Mouse (Mus musculus) forebrain, embryonic 10.5 days (tissue): ENCODE data around the gene Cldn13. TPM values are rescaled to one million over a fixed set of nuclear protein-coding genes. Genes with fewer than 3 reads are reported as not detected.

Experiments
- DNase-seq: peaks from one replicate; pipeline ENCODE4 v3.0.0-alpha.2; 2017; ENCODE audit warnings: low spot score; ENCODE audit errors: extremely low spot score
- H3K27ac ChIP-seq: fragments of 300-500 bp; sonication (generic); 2 replicates; pipeline ENCODE4 v1.5.1; 2016; ENCODE audit warnings: mild to moderate bottlenecking
- H3K27me3 ChIP-seq: fragments of 300-500 bp; sonication (generic); 2 replicates; pipeline ENCODE4 v1.6.1; 2016; ENCODE audit warnings: mild to moderate bottlenecking; ENCODE audit not compliant: poor library complexity, severe bottlenecking
- H3K36me3 ChIP-seq: fragments of 300-500 bp; sonication (generic); replicated peaks from 2 replicates; pipeline ENCODE4 v1.6.1; 2016; ENCODE audit warnings: mild to moderate bottlenecking, moderate library complexity
- H3K4me1 ChIP-seq: fragments of 300-500 bp; sonication (generic); 2 replicates; pipeline ENCODE4 v1.6.1; 2016
- H3K4me3 ChIP-seq: fragments of 300-500 bp; sonication (generic); 2 replicates; pipeline ENCODE4 v1.5.1; 2016; ENCODE audit warnings: mild to moderate bottlenecking, moderate library complexity
- H3K9me3 ChIP-seq: fragments of 300-500 bp; sonication (generic); 2 replicates; pipeline ENCODE4 v1.6.1; 2016; ENCODE audit warnings: mild to moderate bottlenecking, moderate library complexity
- whole genome bisulfite sequencing: fragments of 180-500 bp; shearing (Covaris S2); methylation state at CpG from one replicate; pipeline ENCODE4 v1.1.7; 2016; 5-methylcytosine and 5-hydroxymethylcytosine counted together
- polyA plus RNA-seq: library from polyadenylated mRNA; unstranded; fragments of >200 nt; fragmentation: Nextera tagmentation; extraction: Ambion mirVana; gene quantifications from 2 replicates; pipeline ENCODE4 v1.2.1, GENCODE M21; 2016

Gene Cldn13
- polyA plus RNA-seq, 1 experiment from 2014 or later = 4.9 TPM

- H3K9me3 ChIP-seq = peaks cover 6% of the 10 kb centered on the region
- WGBS = 69% methylated on average over 3 of the region's 3 CpGs
- no peaks in the 10 kb centered on the region; the same call in 1 of the 2 replicates for H3K27me3 ChIP-seq
- peaks cover 10% of the 10 kb centered on the region for H3K4me1 ChIP-seq
- H3K36me3 ChIP-seq = no peaks in the 10 kb centered on the region
- no peak overlapping the region for H3K4me3 ChIP-seq
- H3K27ac ChIP-seq = no peak overlapping the region
- DNase-seq = no peak
These were observed 32.2 kb downstream of the Cldn13 start for GRCm38 (mm10) chr5:134883077-134883476.

- DNase-seq = no peak
- H3K27ac ChIP-seq = no peak overlapping the region
- H3K9me3 ChIP-seq = peaks cover 6% of the 10 kb centered on the region
- H3K27me3 ChIP-seq = no peaks in the 10 kb centered on the region
- no peak overlapping the region for H3K4me3 ChIP-seq
- H3K4me1 ChIP-seq = peaks cover 4% of the 10 kb centered on the region; the same call in 1 of the 2 replicates
- WGBS = 88% methylated on average over 10 of the region's 10 CpGs
- H3K36me3 ChIP-seq = no peaks in the 10 kb centered on the region
These were observed 38.5 kb downstream of the Cldn13 start for GRCm38 (mm10) chr5:134876801-134877200.

- WGBS = 88% methylated on average over 5 of the region's 5 CpGs
These were observed 40.1 kb downstream of the Cldn13 start for GRCm38 (mm10) chr5:134875245-134875644.

GRCm38 (mm10) chr5:134873956-134874879 is 41.1 kb downstream of the Cldn13 start:
- Histone ChIP-seq H3K4me3 (no peak overlapping the region), H3K27me3 (no peaks in the 10 kb centered on the region), H3K27ac (0 out of 2 replicates have a peak overlapping the region, but pooled peaks have one; percentile 22), H3K9me3 (no peaks in the 10 kb centered on the region), H3K36me3 (no peaks in the 10 kb centered on the region), H3K4me1 (peaks cover 4% of the 10 kb centered on the region; the same call in 1 of the 2 replicates)
- 79% methylated on average over 21 of the region's 21 CpGs for WGBS
- DNase-seq = no peak

More at GRCm38 (mm10) chr5:134875245-134875644, 40.1 kb downstream of the Cldn13 start:
- no peak overlapping the region for H3K4me3 ChIP-seq
- no peak for DNase-seq
- H3K27ac ChIP-seq = no peak overlapping the region
- no peaks in the 10 kb centered on the region for H3K27me3 ChIP-seq
- H3K36me3 ChIP-seq = no peaks in the 10 kb centered on the region
- no peaks in the 10 kb centered on the region for H3K9me3 ChIP-seq
- H3K4me1 ChIP-seq = peaks cover 4% of the 10 kb centered on the region; the same call in 1 of the 2 replicates

- DNase-seq = no peak
- no peak overlapping the region for H3K4me3 ChIP-seq
- H3K27me3 ChIP-seq = no peaks in the 10 kb centered on the region
- peaks cover 10% of the 10 kb centered on the region; the same call in 1 of the 2 replicates for H3K4me1 ChIP-seq
- no peak overlapping the region for H3K27ac ChIP-seq
- no peaks in the 10 kb centered on the region for H3K36me3 ChIP-seq
- no peaks in the 10 kb centered on the region for H3K9me3 ChIP-seq
- WGBS = 84% methylated on average over 8 of the region's 8 CpGs
These were observed 42.3 kb downstream of the Cldn13 start for GRCm38 (mm10) chr5:134873034-134873433.

GRCm38 (mm10) chr5:134872597-134872996 is 42.7 kb downstream of the Cldn13 start:
- Histone ChIP-seq H3K9me3 (no peaks in the 10 kb centered on the region), H3K27me3 (no peaks in the 10 kb centered on the region), H3K27ac (0 out of 2 replicates have a peak overlapping the region, but pooled peaks have one; percentile 8), H3K4me1 (peaks cover 15% of the 10 kb centered on the region; the same call in 1 of the 2 replicates), H3K36me3 (no peaks in the 10 kb centered on the region), H3K4me3 (no peak overlapping the region)
- 85% methylated on average over 5 of the region's 5 CpGs for WGBS
- DNase-seq = no peak

GRCm38 (mm10) chr5:134868506-134868905 is 46.8 kb downstream of the Cldn13 start:
- no peaks in the 10 kb centered on the region for H3K36me3 ChIP-seq
- no peak for DNase-seq
- H3K27me3 ChIP-seq = no peaks in the 10 kb centered on the region
- peak overlapping the region; percentile 74; the same call in 1 of the 2 replicates for H3K27ac ChIP-seq
- peaks cover 23% of the 10 kb centered on the region for H3K4me1 ChIP-seq
- H3K4me3 ChIP-seq = no peak overlapping the region
- WGBS = 86% methylated on average over 5 of the region's 5 CpGs
- no peaks in the 10 kb centered on the region for H3K9me3 ChIP-seq

- WGBS = 64% methylated on average over 18 of the region's 18 CpGs
- peaks cover 21% of the 10 kb centered on the region for H3K4me1 ChIP-seq
- DNase-seq = peak; percentile 25
- H3K36me3 ChIP-seq = no peaks in the 10 kb centered on the region
- no peaks in the 10 kb centered on the region for H3K9me3 ChIP-seq
- H3K27me3 ChIP-seq = no peaks in the 10 kb centered on the region
- H3K27ac ChIP-seq = peak overlapping the region; percentile 74
- H3K4me3 ChIP-seq = no peak overlapping the region; the same call in 1 of the 2 replicates
These were observed 47.8 kb downstream of the Cldn13 start for GRCm38 (mm10) chr5:134867320-134868144.

GRCm38 (mm10) chr5:134865158-134865557 is 50.2 kb downstream of the Cldn13 start:
- H3K36me3 ChIP-seq = no peaks in the 10 kb centered on the region
- no peak for DNase-seq
- 62% methylated on average over 8 of the region's 8 CpGs for WGBS
- H3K9me3 ChIP-seq = no peaks in the 10 kb centered on the region
- H3K4me3 ChIP-seq = no peak overlapping the region
- H3K4me1 ChIP-seq = peaks cover 19% of the 10 kb centered on the region
- no peaks in the 10 kb centered on the region for H3K27me3 ChIP-seq
- H3K27ac ChIP-seq = peak overlapping the region; percentile 36

Other genes starting within 250 kb of the Cldn13 start
- gene Limk1, start 226.9 kb downstream of the Cldn13 start, polyA plus RNA-seq = 6.2 and 7.1 TPM in 2 replicates
- 1.3 TPM in 2 replicates for gene Eln, start 168.2 kb downstream of the Cldn13 start, polyA plus RNA-seq
- gene Tmem270, start 8.8 kb downstream of the Cldn13 start, polyA plus RNA-seq = not detected in 2 replicates
- gene Mettl27, start 16.8 kb upstream of the Cldn13 start, polyA plus RNA-seq = 10.3 and 11.8 TPM in 2 replicates
- gene Cldn4, start 31.4 kb upstream of the Cldn13 start, polyA plus RNA-seq = 6.2 and 6.3 TPM in 2 replicates
- 10.8 and 14.9 TPM in 2 replicates for gene Cldn3, start 70.7 kb upstream of the Cldn13 start, polyA plus RNA-seq
- gene Abhd11, start 93.6 kb upstream of the Cldn13 start, polyA plus RNA-seq = 40.1 and 40.8 TPM in 2 replicates
- gene Stx1a, start 108.0 kb upstream of the Cldn13 start, polyA plus RNA-seq = 8.7 and 10.0 TPM in 2 replicates
- gene Dnajc30, start 148.7 kb upstream of the Cldn13 start, polyA plus RNA-seq = 25.0 and 26.1 TPM in 2 replicates
- gene Bud23, start 149.4 kb upstream of the Cldn13 start, polyA plus RNA-seq = 172 and 176 TPM in 2 replicates
- 6.6 and 7.7 TPM in 2 replicates for gene Vps37d, start 162.7 kb upstream of the Cldn13 start, polyA plus RNA-seq
- gene Mlxipl, start 174.4 kb upstream of the Cldn13 start, polyA plus RNA-seq = 4.0 and 4.1 TPM in 2 replicates
- 23.8 and 25.0 TPM in 2 replicates for gene Tbl2, start 234.1 kb upstream of the Cldn13 start, polyA plus RNA-seq